Comparison of ENCODE assay signal across 32 mouse cellular contexts in the genomic region with DNA sequence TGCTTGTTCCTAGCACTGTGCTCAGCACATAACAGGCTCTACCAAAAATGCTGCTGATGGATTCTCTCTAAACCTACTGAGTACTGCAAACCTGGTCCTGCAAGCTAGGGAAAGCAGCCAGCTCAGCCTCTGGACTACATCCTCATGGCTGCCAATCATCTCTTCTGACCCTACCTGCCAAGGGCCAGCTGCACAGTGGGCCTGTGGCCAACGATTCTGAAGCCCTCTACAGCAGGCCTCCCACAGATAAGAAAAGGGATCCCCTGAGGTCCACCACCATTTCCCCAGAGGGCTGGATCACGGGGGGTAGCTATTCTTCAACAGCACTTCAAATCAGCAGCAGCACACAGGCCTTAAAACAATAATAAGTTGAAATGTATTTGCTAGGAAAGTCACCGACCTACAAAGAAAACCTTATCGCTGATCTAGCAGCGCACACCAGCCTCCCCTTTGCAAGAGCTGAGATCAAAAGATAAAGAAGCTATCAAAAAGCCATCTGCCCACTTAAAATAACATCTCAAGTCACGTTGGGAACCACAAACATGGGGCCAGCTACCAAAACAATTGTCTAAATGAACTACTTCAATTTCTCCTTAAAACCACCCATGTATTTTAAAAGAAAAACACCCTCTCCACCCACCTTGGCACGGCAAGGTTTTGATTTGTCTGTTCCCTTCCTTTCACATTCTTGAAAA. TPM values are rescaled to one million over a fixed set of nuclear protein-coding genes. Genes with fewer than 3 reads are reported as not detected.
DNase-seq lines count a peak whose midpoint lies in the region; ATAC-seq and TF ChIP-seq lines count a peak whose summit lies in the region.
"Had no signal": no experiment of that assay in that cellular context is flagged by ENCODE, and none has a peak within 500 bp of the region (broad histone marks: within the 10 kb centered on the region; RNA-seq: fewer than 3 reads in every experiment).

No protein-coding gene starts in this region.

- no peaks in the 10 kb centered on the region for H3K36me3 ChIP-seq in thymus, adult 2 months (ENCODE audit: control insufficient read depth, insufficient read depth, low read length)
- H3K36me3 ChIP-seq in MEL (ENCODE audit: control insufficient read depth in 1 of 2, insufficient read depth in 2 of 2, low read length in 2 of 2), result peaks cover 0 to 28% of the 10 kb centered on the region in 2 experiments; a peak in 2 of 4 replicates
- H3K36me3 ChIP-seq: embryonic facial prominence, embryonic 15.5 days; heart, embryonic 10.5 days; hindbrain, embryonic 15.5 days; limb, embryonic 15.5 days; lung, embryonic 15.5 days; midbrain, embryonic 15.5 days; neural tube, embryonic 13.5 days had no signal

- no peaks in the 10 kb centered on the region for H3K9me3 ChIP-seq in MEL (replicated peaks; ENCODE audit: insufficient read depth, low read length)
- H3K9me3 ChIP-seq: embryonic facial prominence, embryonic 15.5 days; heart, embryonic 10.5 days; hindbrain, embryonic 15.5 days; limb, embryonic 15.5 days; lung, embryonic 15.5 days; midbrain, embryonic 15.5 days; neural tube, embryonic 13.5 days had no signal

- H3K79me2 ChIP-seq in MEL (ENCODE audit: control insufficient read depth, insufficient read depth, low read length, poor library complexity), result peaks cover 14% of the 10 kb centered on the region

- no peak overlapping the region for H3K9ac ChIP-seq in MEL (ENCODE audit: control insufficient read depth, low read depth, low read length, poor library complexity, severe bottlenecking)
- H3K9ac ChIP-seq: embryonic facial prominence, embryonic 15.5 days; hindbrain, embryonic 15.5 days; limb, embryonic 15.5 days; liver, embryonic 14.5 days; lung, embryonic 15.5 days; midbrain, embryonic 15.5 days; neural tube, embryonic 13.5 days had no signal

- TF ChIP-seq POLR2A in thymus, adult 2 months (IDR thresholded peaks at IDR 0.05; ENCODE audit: control insufficient read depth, extremely low read depth, insufficient read depth, low read length, poor library complexity), result no peak
- TF ChIP-seq POLR2A in MEL (IDR thresholded peaks at IDR 0.05; ENCODE audit: control insufficient read depth in 1 of 2, insufficient read depth in 1 of 2, low read depth in 1 of 2, low read length in 2 of 2, poor library complexity in 1 of 2), result no peak; a peak in 1 of 4 replicates

- H3K27ac ChIP-seq in thymus, adult 2 months (ENCODE audit: control insufficient read depth, insufficient read depth, low read length), result peak overlapping the region; percentile 56
- H3K27ac ChIP-seq in MEL (ENCODE audit: control insufficient read depth, low read depth, low read length), result peak overlapping the region; percentile 15; the same call in 1 of the 2 replicates
- H3K27ac ChIP-seq: embryonic facial prominence, embryonic 15.5 days; heart, embryonic 10.5 days; hindbrain, embryonic 15.5 days; limb, embryonic 15.5 days; liver, embryonic 14.5 days; lung, embryonic 15.5 days; midbrain, embryonic 15.5 days; neural tube, embryonic 13.5 days had no signal

- no peak for TF ChIP-seq RAD21 in MEL (IDR thresholded peaks at IDR 0.05; ENCODE audit: low read depth, low read length)

- no peak overlapping the region for H3K4me3 ChIP-seq in thymus, adult 2 months (ENCODE audit: control insufficient read depth, insufficient read depth, low read length)
- no peak overlapping the region for H3K4me3 ChIP-seq in MEL (ENCODE audit: control insufficient read depth in 1 of 2, insufficient read depth in 1 of 2, low read depth in 2 of 2, low read length in 2 of 2)
- H3K4me3 ChIP-seq: embryonic facial prominence, embryonic 15.5 days; heart, embryonic 10.5 days; hindbrain, embryonic 15.5 days; limb, embryonic 15.5 days; lung, embryonic 15.5 days; megakaryocyte, embryonic 14.5 days; midbrain, embryonic 15.5 days; neural tube, embryonic 13.5 days had no signal

- 2% methylated on average over 7 of the region's 7 CpGs for WGBS in thymus, adult 2 months

- H3K27me3 ChIP-seq in thymus, adult 2 months (ENCODE audit: control insufficient read depth, insufficient read depth, low read length), result no peaks in the 10 kb centered on the region
- H3K27me3 ChIP-seq in MEL (ENCODE audit: control insufficient read depth in 1 of 2, insufficient read depth in 2 of 2, low read length in 2 of 2), result no peaks in the 10 kb centered on the region
- H3K27me3 ChIP-seq: embryonic facial prominence, embryonic 15.5 days; hindbrain, embryonic 15.5 days; limb, embryonic 15.5 days; lung, embryonic 15.5 days; megakaryocyte, embryonic 14.5 days; midbrain, embryonic 15.5 days; neural tube, embryonic 13.5 days had no signal

- peak in 1 of 2 experiments; percentile 23; a peak in 2 of 4 replicates for TF ChIP-seq EP300 in MEL (IDR thresholded peaks at IDR 0.05; ENCODE audit: low read depth in 1 of 2, low read length in 2 of 2)

- DNase-seq in cerebellum, postnatal 10 days, result peak; percentile 37 to 65
- DNase-seq in cerebellum, adult 11 months, result no peak
- DNase-seq in thymus, adult 2 months, result no peak
- no peak for DNase-seq in thymus, postnatal 10 days (ENCODE audit: low spot score in 2 of 2)
- DNase-seq in MEL (ENCODE audit: low read depth, low spot score), result peak; percentile 37
- no peak for DNase-seq in kidney, adult 11 months
- DNase-seq: adrenal gland, postnatal 14 days; B cell, adult 2 months; kidney, postnatal 36 days; layer of hippocampus, adult 9-11 months; lung, postnatal 36 days; retina, postnatal 1 day; right cerebral cortex, postnatal 25 days; spleen, adult 18-20 months had no signal

- no peak for TF ChIP-seq CTCF in thymus, adult 2 months (IDR thresholded peaks at IDR 0.05; ENCODE audit: borderline replicate concordance, control insufficient read depth, extremely low read depth, insufficient read depth, low read length, poor library complexity)
- no peak for TF ChIP-seq CTCF in MEL (IDR thresholded peaks at IDR 0.05 in 2 of 3, conservative IDR thresholded peaks at IDR 0.05 in 1 of 3; ENCODE audit: control insufficient read depth in 1 of 3, insufficient read depth in 1 of 3, low read depth in 2 of 3, low read length in 3 of 3, poor library complexity in 1 of 3, severe bottlenecking in 1 of 3)

- peak; percentile 5 for ATAC-seq in inflammation-experienced regulatory T-cells, adult 6 months
- ATAC-seq in megakaryocyte-erythroid progenitor cell, adult 5-6 weeks (replicated peaks; ENCODE audit: low FRiP score, low TSS enrichment, poor library complexity, severe bottlenecking), result no peak
- ATAC-seq: forebrain, embryonic 14.5 days; intestine, embryonic 16.5 days; midbrain, embryonic 15.5 days had no signal

- H3K4me1 ChIP-seq in thymus, adult 2 months (replicated peaks; ENCODE audit: control insufficient read depth, insufficient read depth, low read length), result peaks cover 40% of the 10 kb centered on the region
- peaks cover 25 to 47% of the 10 kb centered on the region in 2 experiments for H3K4me1 ChIP-seq in MEL (ENCODE audit: control insufficient read depth in 1 of 2, insufficient read depth in 2 of 2, low read length in 2 of 2)

TF ChIP-seq in MEL, 35 proteins besides CTCF, POLR2A, EP300 and RAD21:
- no peak for TF ChIP-seq NELFE (IDR thresholded peaks at IDR 0.05; ENCODE audit: low read depth, low read length)
- no peak for TF ChIP-seq ZC3H11A (IDR thresholded peaks at IDR 0.05; ENCODE audit: low read depth, low read length)
- TF ChIP-seq RCOR1 (IDR thresholded peaks at IDR 0.05; ENCODE audit: low read depth, low read length), result no peak
- TF ChIP-seq GATA1 (IDR thresholded peaks at IDR 0.05; ENCODE audit: low read depth, low read length), result peak; percentile 41; the same call in 1 of the 2 replicates
- no peak for TF ChIP-seq KAT2A (conservative IDR thresholded peaks at IDR 0.05; ENCODE audit: low read depth, low read length)
- peak; percentile 61 for TF ChIP-seq TAL1 (IDR thresholded peaks at IDR 0.05; ENCODE audit: low read length)
- peak; percentile 46; the same call in 1 of the 2 replicates for TF ChIP-seq BHLHE40 (IDR thresholded peaks at IDR 0.05; ENCODE audit: borderline replicate concordance, low read depth, low read length)

RNA-seq across cellular contexts. Expression of gene Foxp3, which starts 2.8 kb away (rescaled TPM):
- polyA plus RNA-seq in thymus, adult 2 months (2012; rRNA removed), result 7.7 and 10.3 TPM in 2 replicates
- total RNA-seq in MEL (2012; rRNA removed), result 0.36 and 0.42 TPM in 2 replicates
- under 1 TPM in 1 of 2 experiments, not detected in 1; 0.31 TPM for polyA plus RNA-seq in MEL (2012; ENCODE audit: insufficient read depth in 1 of 2, insufficient read length in 2 of 2, low read depth in 1 of 2, low replicate concordance in 2 of 2, missing spikeins in 1 of 2)
- polyA plus RNA-seq in inflammation-experienced regulatory T-cells, adult 6 months (2017; shearing (Covaris generic)), result 10 to 100 TPM; 17.9 to 43.3 (median 29.6) TPM
- not detected in 2 replicates for total RNA-seq in megakaryocyte-erythroid progenitor cell, adult 5-6 weeks (2014; fragmentation: Nextera tagmentation)
- 0.11 TPM in 1 of 2 replicates, not detected in the other for total RNA-seq in megakaryocyte-erythroid progenitor cell, adult 5-6 weeks (2017)
- total RNA-seq: left cerebral cortex, adult 18-20 months; left cerebral cortex, postnatal 36 days had no signal
- polyA plus RNA-seq: forebrain, embryonic 14.5 days; heart, embryonic 10.5 days; intestine, embryonic 16.5 days; limb, embryonic 15.5 days; liver, embryonic 14.5 days; lung, embryonic 15.5 days had no signal

RNA-seq across cellular contexts. Expression of gene Ppp1r3f, which starts 3.5 kb away (rescaled TPM):
- polyA plus RNA-seq in thymus, adult 2 months (2012; rRNA removed), result 5.5 and 5.8 TPM in 2 replicates
- total RNA-seq in MEL (2012; rRNA removed), result 1.6 and 1.7 TPM in 2 replicates
- 1 to 10 TPM in 1 of 2 experiments, not detected in 1; 2.0 TPM for polyA plus RNA-seq in MEL (2012; ENCODE audit: insufficient read depth in 1 of 2, insufficient read length in 2 of 2, low read depth in 1 of 2, low replicate concordance in 2 of 2, missing spikeins in 1 of 2)
- polyA plus RNA-seq in inflammation-experienced regulatory T-cells, adult 6 months (2017; shearing (Covaris generic)), result 1 to 10 TPM; 3.8 to 6.3 (median 5.2) TPM
- total RNA-seq in megakaryocyte-erythroid progenitor cell, adult 5-6 weeks (2014; fragmentation: Nextera tagmentation), result 3.0 TPM in 1 of 2 replicates, not detected in the other
- 0.19 and 2.5 TPM in 2 replicates for total RNA-seq in megakaryocyte-erythroid progenitor cell, adult 5-6 weeks (2017)

RNA-seq across cellular contexts. Expression of gene Ccdc22, which starts 34.7 kb away (rescaled TPM):
- polyA plus RNA-seq in thymus, adult 2 months (2012; rRNA removed), result 34.1 and 35.7 TPM in 2 replicates
- 36.1 and 37.8 TPM in 2 replicates for total RNA-seq in MEL (2012; rRNA removed)
- 10 to 100 TPM in 1 of 2 experiments, not detected in 1; 37.9 TPM for polyA plus RNA-seq in MEL (2012; ENCODE audit: insufficient read depth in 1 of 2, insufficient read length in 2 of 2, low read depth in 1 of 2, low replicate concordance in 2 of 2, missing spikeins in 1 of 2)
- 10 to 100 TPM in 1 of 3 experiments, 1 to 10 TPM in 2; 6.3 to 12.1 (median 8.4) TPM for polyA plus RNA-seq in inflammation-experienced regulatory T-cells, adult 6 months (2017; shearing (Covaris generic))
- 19.6 and 31.5 TPM in 2 replicates for total RNA-seq in megakaryocyte-erythroid progenitor cell, adult 5-6 weeks (2014; fragmentation: Nextera tagmentation)
- 18.2 and 21.6 TPM in 2 replicates for total RNA-seq in megakaryocyte-erythroid progenitor cell, adult 5-6 weeks (2017)

RNA-seq across cellular contexts. Expression of gene Cacna1f, which starts 36.3 kb away (rescaled TPM):
- 0.04 and 0.12 TPM in 2 replicates for polyA plus RNA-seq in thymus, adult 2 months (2012; rRNA removed)
- 0.03 TPM in 1 of 2 replicates, not detected in the other for total RNA-seq in MEL (2012; rRNA removed)
- polyA plus RNA-seq in MEL (2012; ENCODE audit: insufficient read depth in 1 of 2, insufficient read length in 2 of 2, low read depth in 1 of 2, low replicate concordance in 2 of 2, missing spikeins in 1 of 2), result under 1 TPM in 1 of 2 experiments, not detected in 1; 0.17 TPM
- not detected for polyA plus RNA-seq in inflammation-experienced regulatory T-cells, adult 6 months (2017; shearing (Covaris generic))
- not detected in 2 replicates for total RNA-seq in megakaryocyte-erythroid progenitor cell, adult 5-6 weeks (2014; fragmentation: Nextera tagmentation)
- total RNA-seq in megakaryocyte-erythroid progenitor cell, adult 5-6 weeks (2017), result not detected in 2 replicates
- total RNA-seq: adrenal gland, postnatal 14 days; gastrocnemius, adult 8-10 months; heart, postnatal 14 days had no signal
- polyA plus RNA-seq: forebrain, embryonic 14.5 days; intestine, embryonic 16.5 days; kidney, embryonic 14.5 days; lung, embryonic 15.5 days had no signal

Comparison
In these comparisons a context has a peak if more than half of its experiments do, and no peak if none do; other contexts are left out.
1. DNase-seq: peak in cerebellum, postnatal 10 days (2 of 2) and MEL (single experiment); none in cerebellum, adult 11 months (single experiment), thymus, adult 2 months (single experiment), thymus, postnatal 10 days (0 of 2) and kidney, adult 11 months (single experiment).